Mouse (Mus musculus) splenic B cell, adult 2 months (primary cell): Measurements from ENCODE around the gene Copz1.
A peak's percentile ranks its signal among the peaks of the same experiment; 100 is the strongest.

Experiments
- DNase-seq: peaks from one replicate; pipeline ENCODE4 v3.0.0-alpha.2; 2011; ENCODE audit warnings: low read depth, low spot score
- H3K27me3 ChIP-seq: 2 replicates; pipeline ENCODE4 v1.6.1; 2012; ENCODE audit warnings: mild to moderate bottlenecking, low read length, moderate library complexity, mixed read lengths; ENCODE audit not compliant: control insufficient read depth, poor library complexity, insufficient read depth, severe bottlenecking
- H3K36me3 ChIP-seq: 2 replicates; pipeline ENCODE4 v1.6.1; 2012; ENCODE audit warnings: mild to moderate bottlenecking, low read length, moderate library complexity, mixed read lengths; ENCODE audit not compliant: control insufficient read depth, poor library complexity, insufficient read depth, severe bottlenecking

The Copz1 gene

DNA sequence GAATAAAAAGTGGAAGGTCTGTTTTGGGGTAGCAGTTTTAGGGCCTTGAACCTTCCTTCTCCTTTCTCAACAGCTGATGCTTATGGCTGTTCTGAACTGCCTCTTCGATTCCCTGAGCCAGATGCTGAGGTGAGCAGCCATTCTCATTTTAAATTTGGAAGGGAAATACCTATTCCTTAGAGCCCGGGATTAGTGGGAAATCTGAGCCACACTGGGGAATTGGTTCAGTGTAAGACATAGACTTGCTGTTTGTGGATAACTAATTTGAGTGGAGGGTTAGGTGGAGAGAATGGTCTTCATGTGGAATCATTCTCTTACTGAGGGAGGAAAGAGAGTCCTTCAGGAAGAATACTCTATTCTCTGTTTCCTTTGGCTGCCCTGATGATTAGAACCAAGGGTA lies 22.1 kb downstream of the Copz1 start:
- Histone ChIP-seq H3K36me3 (peaks cover 7% of the 10 kb centered on the region; the same call in 1 of the 2 replicates), H3K27me3 (no peaks in the 10 kb centered on the region)
- no peak for DNase-seq

DNA sequence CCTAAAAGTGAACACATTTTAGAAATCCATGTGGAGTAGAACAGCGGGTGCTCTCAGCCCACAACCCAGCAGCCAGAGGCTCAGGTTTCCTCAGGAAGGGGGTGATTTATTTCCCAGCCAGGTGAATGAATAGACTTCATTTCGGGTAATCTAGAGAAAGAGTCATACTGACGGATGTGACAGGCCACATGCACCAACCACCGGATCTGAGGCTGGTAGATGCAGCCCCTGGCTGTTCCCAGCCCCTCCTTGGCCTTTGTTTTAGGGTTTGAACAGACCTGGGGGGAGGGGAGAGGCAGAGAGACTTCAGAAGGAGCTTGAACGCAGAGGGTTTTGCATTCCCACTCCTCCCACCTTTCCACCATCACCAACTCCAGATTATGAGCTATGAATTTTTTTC lies 23.3 kb downstream of the Copz1 start:
- H3K36me3 ChIP-seq, result peaks cover 7% of the 10 kb centered on the region; the same call in 1 of the 2 replicates
- no peak for DNase-seq
- no peaks in the 10 kb centered on the region for H3K27me3 ChIP-seq

DNA sequence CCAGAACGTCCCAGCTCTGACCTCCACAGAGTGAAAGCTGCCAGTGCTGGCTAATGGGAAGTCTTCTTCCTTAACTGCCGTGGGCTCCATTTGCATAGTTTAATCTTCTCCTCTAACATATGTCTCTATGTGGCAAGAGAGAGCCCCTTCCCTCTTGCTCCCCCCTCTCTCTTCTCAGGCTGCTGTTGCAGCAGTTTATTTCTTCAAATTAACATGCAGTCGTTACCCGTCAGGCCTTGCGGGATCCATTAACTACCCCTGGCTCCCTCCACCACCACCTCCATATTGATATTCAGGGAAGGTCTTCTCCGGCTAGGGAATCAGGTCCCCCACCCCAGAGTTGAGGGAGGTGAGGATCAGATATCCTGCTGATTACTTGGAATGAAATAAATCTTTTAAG lies 24.8 kb downstream of the Copz1 start:
- Histone ChIP-seq H3K36me3 (peaks cover 5% of the 10 kb centered on the region; the same call in 1 of the 2 replicates), H3K27me3 (no peaks in the 10 kb centered on the region)
- no peak for DNase-seq

DNA sequence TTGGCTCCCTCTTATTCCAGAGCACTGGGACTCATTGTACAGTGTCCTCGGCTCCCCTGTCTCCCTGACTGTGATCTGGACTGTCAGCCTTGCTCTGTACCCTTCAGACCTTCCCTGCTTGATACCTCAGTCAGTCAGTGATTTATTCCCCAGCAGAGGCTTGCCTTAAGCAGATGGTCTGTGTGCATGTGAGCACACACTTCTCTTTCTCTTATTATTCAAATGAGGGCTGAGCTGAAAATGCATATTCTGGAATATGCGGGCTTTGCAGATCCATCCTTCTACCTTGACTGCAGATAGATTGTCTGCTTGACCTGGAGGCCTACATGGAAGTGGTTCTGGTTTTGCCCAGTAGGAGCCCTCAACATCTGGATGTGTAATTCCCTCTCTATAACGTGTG lies 25.5 kb downstream of the Copz1 start:
- no peaks in the 10 kb centered on the region for H3K27me3 ChIP-seq
- peaks cover 5% of the 10 kb centered on the region; the same call in 1 of the 2 replicates for H3K36me3 ChIP-seq
- DNase-seq, result no peak

DNA sequence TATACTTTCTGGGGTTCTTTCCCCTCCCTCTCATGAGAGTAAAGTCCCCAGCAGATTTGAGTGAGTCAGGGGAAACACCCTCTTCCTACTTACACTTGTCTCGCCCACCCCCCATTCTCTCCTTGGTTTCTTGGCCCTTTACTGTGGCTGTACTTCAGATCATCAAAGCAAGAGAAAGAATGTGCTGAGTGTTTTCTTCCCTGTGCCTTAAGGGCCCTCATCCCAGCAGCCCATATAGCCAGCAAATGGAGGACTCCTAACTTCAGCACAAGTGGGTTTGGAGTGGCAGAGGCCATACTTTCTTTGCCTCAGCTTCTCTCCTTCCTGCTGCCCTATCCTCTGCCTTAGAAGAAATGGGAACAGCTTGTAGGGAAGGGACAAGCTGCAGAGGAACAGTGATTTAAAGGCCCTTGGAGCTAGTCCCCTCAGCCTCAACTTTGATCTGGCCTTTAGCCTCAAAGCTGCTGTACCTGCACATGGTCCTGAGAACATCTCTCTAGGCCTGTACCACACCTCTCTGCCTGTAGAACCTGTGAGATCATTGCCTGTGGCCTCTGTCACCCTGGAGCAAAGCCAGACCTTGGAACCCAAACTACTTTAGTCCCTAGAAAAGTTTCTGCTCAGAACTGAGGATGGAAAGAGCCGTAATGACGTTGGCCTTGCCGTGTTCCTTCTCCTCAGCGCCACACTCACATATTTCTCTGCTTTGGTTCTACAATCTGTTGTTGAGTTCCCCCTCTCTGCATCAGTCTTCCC lies 26.5 kb downstream of the Copz1 start:
- H3K36me3 ChIP-seq, result peaks cover 3% of the 10 kb centered on the region; the same call in 1 of the 2 replicates
- DNase-seq, result no peak
- H3K27me3 ChIP-seq, result no peaks in the 10 kb centered on the region

DNA sequence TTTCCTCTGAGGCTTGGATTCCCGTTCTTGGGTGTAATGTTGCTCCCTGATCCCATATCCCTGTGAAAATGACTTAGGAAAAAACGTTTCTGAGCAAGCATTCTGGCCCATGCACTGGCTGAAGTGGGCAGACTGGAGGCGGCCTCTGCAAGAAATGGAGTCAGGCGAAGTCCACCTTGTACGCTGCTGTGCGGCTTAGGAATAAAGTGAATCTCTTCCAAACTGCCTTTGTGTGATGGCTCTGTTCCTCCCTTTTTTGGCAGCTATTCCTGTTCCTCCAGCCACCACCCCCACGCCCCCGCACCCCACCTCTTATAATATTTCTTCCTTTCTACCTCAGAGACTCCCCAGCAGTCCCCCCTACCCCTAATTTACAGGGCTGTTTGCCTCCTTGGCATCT lies 27.1 kb downstream of the Copz1 start:
- H3K36me3 ChIP-seq, result peaks cover 3% of the 10 kb centered on the region; the same call in 1 of the 2 replicates
- no peak for DNase-seq
- no peaks in the 10 kb centered on the region for H3K27me3 ChIP-seq

DNA sequence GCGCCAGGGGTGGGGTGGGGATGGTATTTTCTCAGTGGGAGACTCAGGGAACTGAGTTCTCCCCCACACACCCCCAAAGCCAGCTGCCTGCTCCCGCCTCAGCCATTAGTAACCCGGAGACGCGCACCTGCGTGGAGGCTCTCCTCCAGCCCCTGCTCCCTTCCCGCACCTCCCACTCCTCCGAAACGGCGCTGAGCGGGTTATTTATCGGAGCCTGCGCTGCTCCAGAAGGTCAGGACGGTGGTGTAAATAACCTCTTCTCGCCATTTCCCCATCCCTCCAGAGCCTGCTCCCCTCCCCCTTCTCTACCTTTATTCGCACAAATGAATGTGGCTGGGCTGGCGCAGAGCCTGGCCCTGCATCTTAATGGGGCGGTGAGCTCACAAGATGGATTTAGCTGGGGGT lies 27.6 kb downstream of the Copz1 start:
- Histone ChIP-seq H3K27me3 (no peaks in the 10 kb centered on the region), H3K36me3 (peaks cover 3% of the 10 kb centered on the region; the same call in 1 of the 2 replicates)
- DNase-seq, result no peak

DNA sequence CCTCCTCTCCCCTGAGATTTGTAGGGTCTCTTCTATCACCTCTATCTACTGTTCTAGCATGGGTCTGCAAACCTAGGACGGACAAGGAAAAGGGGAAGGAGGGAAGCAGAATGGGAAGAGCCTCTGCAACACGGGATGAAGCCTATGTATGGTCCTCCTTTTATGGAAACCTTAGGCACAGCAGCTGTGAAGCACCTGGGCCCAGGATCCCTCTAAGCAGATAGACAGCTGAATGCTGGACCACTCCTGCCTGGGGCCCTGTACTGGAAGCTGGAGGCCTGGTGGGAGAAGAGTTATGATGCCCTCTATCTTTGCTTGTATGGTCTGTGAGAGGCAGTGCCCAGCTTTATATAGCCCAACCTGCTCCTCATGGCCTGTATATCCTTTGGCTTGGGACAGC lies 28.0 kb downstream of the Copz1 start:
- peaks cover 3% of the 10 kb centered on the region; the same call in 1 of the 2 replicates for H3K36me3 ChIP-seq
- no peak for DNase-seq
- H3K27me3 ChIP-seq, result no peaks in the 10 kb centered on the region

DNA sequence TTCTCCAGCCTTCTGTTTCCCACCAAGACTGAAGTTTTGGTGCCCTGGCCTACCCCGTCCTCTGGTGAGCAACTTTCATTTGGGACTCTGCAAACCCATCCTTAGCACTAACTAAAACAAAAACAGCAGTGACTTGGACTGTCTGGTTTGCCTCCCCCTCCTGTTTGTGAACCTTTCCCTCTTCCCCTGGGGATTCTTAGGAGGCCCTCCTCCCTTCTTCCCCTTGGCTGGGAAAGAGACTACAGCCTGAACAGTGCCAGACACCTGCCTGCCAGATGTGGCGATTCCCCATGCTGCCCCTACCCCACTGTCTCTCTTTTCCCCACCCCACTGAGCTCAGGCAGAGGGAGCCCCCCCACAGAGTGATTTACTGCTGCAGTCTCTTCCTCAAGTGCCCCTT lies 28.5 kb downstream of the Copz1 start:
- H3K27me3 ChIP-seq, result no peaks in the 10 kb centered on the region
- peaks cover 3% of the 10 kb centered on the region; the same call in 1 of the 2 replicates for H3K36me3 ChIP-seq
- no peak for DNase-seq

DNA sequence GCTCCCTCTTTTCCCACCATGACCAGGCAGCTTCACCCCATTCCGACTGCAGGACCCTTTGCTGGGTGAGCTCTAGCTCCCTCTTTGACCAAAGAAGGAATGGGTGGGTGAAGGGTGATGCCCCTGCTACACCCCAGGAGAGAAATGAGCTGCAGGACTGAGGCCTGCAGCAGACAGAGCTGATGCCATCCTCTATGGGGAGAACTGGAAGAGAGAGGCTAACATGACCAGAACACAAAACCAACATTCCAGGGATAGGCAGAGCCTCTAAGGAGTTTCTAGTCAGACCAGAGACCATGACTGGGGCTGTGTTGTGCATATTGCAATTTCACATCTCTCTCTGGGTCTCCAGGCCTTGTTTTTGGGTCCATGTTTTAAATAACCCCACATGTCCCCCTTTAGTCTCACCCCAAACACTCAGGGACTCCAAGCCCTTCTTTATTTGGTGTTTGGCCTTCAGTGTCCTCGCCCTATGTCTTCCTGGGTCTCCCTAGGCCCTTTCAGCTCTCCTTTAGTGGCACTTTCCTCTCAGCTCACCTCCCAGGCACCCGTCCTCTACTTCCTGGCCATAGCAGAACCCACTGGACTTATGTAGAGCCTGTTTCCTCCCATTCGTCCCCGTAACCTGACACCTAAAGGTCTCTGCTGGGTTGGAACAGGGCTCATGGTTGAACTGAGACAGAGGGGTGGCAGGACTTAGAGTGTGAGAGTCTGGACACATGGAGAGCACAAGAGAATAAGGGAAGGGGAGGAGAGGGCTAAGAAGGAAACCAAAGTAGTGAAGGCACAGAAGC lies 29.2 kb downstream of the Copz1 start:
- Histone ChIP-seq H3K36me3 (peaks cover under 1% of the 10 kb centered on the region; the same call in 1 of the 2 replicates), H3K27me3 (no peaks in the 10 kb centered on the region)
- DNase-seq, result no peak

DNA sequence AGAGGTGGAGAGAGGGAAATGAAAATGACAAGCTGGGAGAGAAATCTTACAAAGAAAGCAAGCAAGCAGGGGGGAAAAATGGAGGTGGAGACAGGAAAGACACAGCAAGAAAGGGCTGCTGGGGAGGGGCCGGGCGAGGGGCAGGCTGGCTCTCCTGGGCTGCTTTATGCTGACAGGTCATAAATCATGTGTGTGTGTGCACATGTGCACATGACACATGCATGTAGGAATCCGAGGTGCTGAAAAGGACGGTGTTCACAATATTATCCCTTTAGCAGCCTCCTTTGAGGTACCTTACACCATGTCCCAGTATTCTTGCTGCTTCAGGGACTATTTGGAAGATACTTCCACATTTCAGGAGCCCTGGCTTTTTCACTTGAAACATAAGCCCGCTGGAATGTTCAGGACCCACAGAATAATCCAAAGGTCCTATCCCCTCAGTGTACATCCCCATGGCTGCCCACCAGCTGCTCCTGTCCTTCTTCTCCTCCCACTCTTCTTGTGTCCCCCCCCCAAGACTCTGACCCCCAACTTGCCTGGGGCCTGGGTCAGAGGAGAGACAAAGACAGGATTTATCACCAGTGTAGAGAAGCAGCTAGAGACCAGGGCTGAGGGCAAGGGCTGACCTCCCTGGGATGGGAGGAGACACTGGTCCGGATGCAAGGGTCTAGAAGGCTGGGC lies 30.0 kb downstream of the Copz1 start:
- Histone ChIP-seq H3K36me3 (no peaks in the 10 kb centered on the region; the same call in 1 of the 2 replicates), H3K27me3 (no peaks in the 10 kb centered on the region)
- DNase-seq, result no peak

DNA sequence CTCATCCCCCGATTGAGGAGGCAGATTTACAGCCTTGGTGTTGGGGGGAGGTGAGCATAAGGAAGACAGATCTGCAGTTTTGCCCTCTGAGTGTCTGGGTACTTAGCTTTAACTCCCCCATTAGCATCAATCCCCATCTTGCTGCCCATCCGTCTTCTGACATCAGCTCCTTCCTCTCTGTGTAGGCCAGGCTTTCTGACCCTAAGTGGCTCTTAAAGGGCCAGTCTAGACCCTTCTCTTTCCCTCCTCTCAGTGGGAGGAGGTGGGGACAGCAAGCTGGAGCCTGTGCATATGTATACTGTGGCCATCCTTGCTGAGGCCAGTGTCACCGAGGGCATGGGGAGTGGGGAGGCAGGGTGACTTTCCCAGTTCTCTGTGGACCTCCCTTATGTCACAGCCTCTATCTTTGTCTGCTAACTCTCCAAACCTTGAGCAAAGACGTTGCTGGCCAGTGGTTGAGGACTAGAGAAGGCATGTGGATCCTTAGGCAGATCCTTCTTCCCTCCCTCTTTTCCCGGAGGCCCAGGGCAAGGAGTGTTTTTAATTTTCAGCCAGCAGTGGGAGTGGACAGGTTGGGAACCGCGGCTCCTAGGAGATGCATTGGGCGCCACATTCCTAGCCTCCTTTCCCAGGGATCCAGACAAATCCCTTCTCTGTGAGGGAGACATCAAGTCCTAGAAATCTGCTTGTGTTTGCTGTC lies 31.6 kb downstream of the Copz1 start:
- Histone ChIP-seq H3K27me3 (no peaks in the 10 kb centered on the region), H3K36me3 (no peaks in the 10 kb centered on the region)
- DNase-seq, result no peak

DNA sequence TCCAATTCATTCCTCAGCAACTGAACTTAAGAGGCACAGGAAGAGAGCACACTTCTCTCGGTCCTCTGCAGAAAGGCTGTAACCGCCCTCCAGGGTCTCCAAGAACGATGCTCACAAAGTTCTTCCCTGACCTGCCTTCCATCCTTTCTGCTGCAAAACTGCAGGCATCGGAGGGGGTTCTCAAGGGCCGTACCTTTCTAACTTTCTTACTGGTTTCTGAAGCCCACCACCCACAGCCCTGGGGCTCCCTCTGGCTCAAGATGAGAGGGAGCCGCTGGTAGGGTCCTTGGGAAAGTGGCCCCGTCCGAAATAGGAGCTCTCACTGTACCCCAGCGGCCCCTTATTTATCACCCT lies 32.1 kb downstream of the Copz1 start:
- no peaks in the 10 kb centered on the region for H3K27me3 ChIP-seq
- DNase-seq, result peak; percentile 13

DNA sequence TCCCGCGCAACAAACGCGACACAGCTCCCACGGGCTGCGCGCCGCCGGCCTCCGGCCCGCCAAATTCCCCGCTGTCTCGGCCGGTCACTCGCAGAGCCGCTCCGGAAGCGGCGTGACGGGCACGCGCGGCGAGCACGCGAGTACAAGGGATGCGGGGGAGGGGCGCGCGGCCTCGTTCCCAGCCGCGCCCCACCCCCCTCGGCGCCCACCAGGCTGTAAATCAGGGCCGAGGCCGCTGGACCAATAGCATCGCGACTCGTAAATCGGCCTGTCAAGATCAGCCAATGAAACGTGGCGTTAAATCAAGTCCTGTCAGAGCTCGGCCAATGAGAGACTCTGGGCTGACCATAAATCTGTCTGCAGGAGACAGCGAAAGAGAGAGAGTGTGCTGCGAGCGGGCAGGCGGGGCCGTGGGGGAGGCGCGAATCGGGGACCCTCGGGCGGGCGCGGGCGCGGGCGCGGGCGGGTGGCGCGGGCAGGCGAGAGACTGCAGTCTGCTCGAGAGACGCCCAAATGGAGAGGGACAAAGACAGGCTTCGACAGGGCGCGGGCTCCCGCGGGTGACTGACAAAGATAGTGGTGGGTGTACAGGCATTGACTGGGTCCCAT lies 32.7 kb downstream of the Copz1 start:
- no peaks in the 10 kb centered on the region for H3K27me3 ChIP-seq
- no peaks in the 10 kb centered on the region for H3K36me3 ChIP-seq
- peak; percentile 94 for DNase-seq

More for the DNA sequence above, 32.1 kb downstream of the Copz1 start:
- no peaks in the 10 kb centered on the region for H3K36me3 ChIP-seq
